Mouse (Mus musculus): ENCODE data around the gene Sppl2a. TPM values are rescaled to one million over a fixed set of nuclear protein-coding genes. Genes with fewer than 3 reads are reported as not detected.

Sppl2a gene
- polyA plus RNA-seq, 1 experiment from 2014 or later = 34.7 TPM

Small RNAs within 50 kb of the gene (microRNA-seq; reads per million reads assigned to microRNA genes)
- 1.8 reads per million for gene Mir3473g

Other genes with a start within 250 kb of the Sppl2a start
- 40.5 and 43.6 TPM in 2 replicates for gene Usp8, start 225.9 kb downstream of the Sppl2a start, polyA plus RNA-seq (2016; fragmentation: Nextera tagmentation; extraction: Ambion mirVana)
- gene Usp50, start 149.8 kb downstream of the Sppl2a start, polyA plus RNA-seq (2016; fragmentation: Nextera tagmentation; extraction: Ambion mirVana) = 1.8 and 2.2 TPM in 2 replicates
- 51.3 and 63.8 TPM in 2 replicates for gene Trpm7, start 57.0 kb downstream of the Sppl2a start, polyA plus RNA-seq (2016; fragmentation: Nextera tagmentation; extraction: Ambion mirVana)
- 12.5 and 13.9 TPM in 2 replicates for gene Ap4e1, start 75.5 kb upstream of the Sppl2a start, polyA plus RNA-seq (2016; fragmentation: Nextera tagmentation; extraction: Ambion mirVana)
- gene Blvra, start 137.4 kb upstream of the Sppl2a start, polyA plus RNA-seq (2016; fragmentation: Nextera tagmentation; extraction: Ambion mirVana) = 30.9 and 31.7 TPM in 2 replicates
- gene Ncaph, start 200.7 kb upstream of the Sppl2a start, polyA plus RNA-seq (2016; fragmentation: Nextera tagmentation; extraction: Ambion mirVana) = 110 and 125 TPM in 2 replicates
- 15.9 and 18.0 TPM in 2 replicates for gene Itpripl1, start 210.2 kb upstream of the Sppl2a start, polyA plus RNA-seq (2016; fragmentation: Nextera tagmentation; extraction: Ambion mirVana)

All from limb, embryonic 10.5 days (tissue).